ENCODE assay signal across 25 mouse cellular contexts in genomic region chr1:179114833-179115495, GRCm38 (mm10).
DNase-seq lines count a peak whose midpoint lies in the region; ATAC-seq and TF ChIP-seq lines count a peak whose summit lies in the region.
"Had no signal": no experiment of that assay in that cellular context is flagged by ENCODE, and none has a peak within 500 bp of the region (broad histone marks: within the 10 kb centered on the region; RNA-seq: fewer than 3 reads in every experiment).

No protein-coding gene starts in this region.

- 84% methylated on average over 7 of the region's 7 CpGs for WGBS in embryonic facial prominence, embryonic 12.5 days
- 91% methylated on average over 7 of the region's 7 CpGs for WGBS in embryonic facial prominence, embryonic 10.5 days
- WGBS in liver, postnatal 0 days (ENCODE audit: insufficient replicate concordance): 65% methylated on average over 7 of the region's 7 CpGs

- H3K4me3 ChIP-seq in embryonic facial prominence, embryonic 12.5 days: no peak overlapping the region
- no peak overlapping the region for H3K4me3 ChIP-seq in embryonic facial prominence, embryonic 10.5 days
- no peak overlapping the region for H3K4me3 ChIP-seq in liver, postnatal 0 days (ENCODE audit: low read depth, low read length)
- H3K4me3 ChIP-seq: embryonic facial prominence, embryonic 15.5 days; heart, embryonic 15.5 days; hindbrain, embryonic 13.5 days; layer of hippocampus, adult 2 months; limb, embryonic 10.5 days; lung, embryonic 15.5 days; neural tube, embryonic 12.5 days had no signal

- no peak for TF ChIP-seq EP300 in liver, postnatal 0 days (IDR thresholded peaks at IDR 0.05; ENCODE audit: low read depth)

- no peak for ATAC-seq in embryonic facial prominence, embryonic 12.5 days (ENCODE audit: insufficient number of reproducible peaks, insufficient read depth, low FRiP score, low TSS enrichment)
- ATAC-seq in liver, postnatal 0 days: peak; percentile 82
- ATAC-seq: forebrain, embryonic 14.5 days had no signal

- no peaks in the 10 kb centered on the region for H3K36me3 ChIP-seq in embryonic facial prominence, embryonic 12.5 days
- no peaks in the 10 kb centered on the region for H3K36me3 ChIP-seq in embryonic facial prominence, embryonic 10.5 days (replicated peaks)
- no peaks in the 10 kb centered on the region for H3K36me3 ChIP-seq in liver, postnatal 0 days (replicated peaks; ENCODE audit: insufficient read depth, low read length)
- H3K36me3 ChIP-seq: embryonic facial prominence, embryonic 15.5 days; heart, embryonic 15.5 days; hindbrain, embryonic 13.5 days; limb, embryonic 10.5 days; lung, embryonic 15.5 days; neural tube, embryonic 12.5 days had no signal

- no peak overlapping the region for H3K9ac ChIP-seq in embryonic facial prominence, embryonic 12.5 days
- no peak overlapping the region for H3K9ac ChIP-seq in liver, postnatal 0 days (replicated peaks)
- H3K9ac ChIP-seq: embryonic facial prominence, embryonic 15.5 days; heart, embryonic 15.5 days; hindbrain, embryonic 13.5 days; lung, embryonic 15.5 days; neural tube, embryonic 12.5 days had no signal

- no peaks in the 10 kb centered on the region for H3K27me3 ChIP-seq in embryonic facial prominence, embryonic 12.5 days
- no peaks in the 10 kb centered on the region for H3K27me3 ChIP-seq in embryonic facial prominence, embryonic 10.5 days (replicated peaks; ENCODE audit: low read depth, poor library complexity, severe bottlenecking)
- H3K27me3 ChIP-seq in liver, postnatal 0 days (ENCODE audit: insufficient read depth, low read length): no peaks in the 10 kb centered on the region
- H3K27me3 ChIP-seq: embryonic facial prominence, embryonic 15.5 days; heart, embryonic 15.5 days; lung, embryonic 15.5 days; neural tube, embryonic 12.5 days had no signal

- no peaks in the 10 kb centered on the region for H3K9me3 ChIP-seq in embryonic facial prominence, embryonic 12.5 days
- H3K9me3 ChIP-seq in embryonic facial prominence, embryonic 10.5 days: peaks cover 4% of the 10 kb centered on the region; the same call in 1 of the 2 replicates
- 0 out of 2 replicates have a peak, but pooled peaks cover 4% of the 10 kb centered on the region for H3K9me3 ChIP-seq in liver, postnatal 0 days (ENCODE audit: low read length)
- H3K9me3 ChIP-seq: embryonic facial prominence, embryonic 15.5 days; heart, embryonic 15.5 days; hindbrain, embryonic 13.5 days; limb, embryonic 10.5 days; lung, embryonic 15.5 days; neural tube, embryonic 12.5 days had no signal

- no peaks in the 10 kb centered on the region; the same call in none of the 2 replicates for H3K4me1 ChIP-seq in embryonic facial prominence, embryonic 12.5 days
- 0 out of 2 replicates have a peak, but pooled peaks cover 8% of the 10 kb centered on the region for H3K4me1 ChIP-seq in embryonic facial prominence, embryonic 10.5 days
- H3K4me1 ChIP-seq in liver, postnatal 0 days (ENCODE audit: insufficient read depth): peaks cover 4% of the 10 kb centered on the region; the same call in 1 of the 2 replicates
- H3K4me1 ChIP-seq: embryonic facial prominence, embryonic 15.5 days; lung, embryonic 15.5 days had no signal

- TF ChIP-seq CTCF in liver, postnatal 0 days (IDR thresholded peaks at IDR 0.05; ENCODE audit: low read depth): no peak

- DNase-seq in embryonic facial prominence, embryonic 10.5 days (ENCODE audit: low spot score): no peak
- DNase-seq in kidney, adult 9 months: peak; percentile 21
- no peak for DNase-seq in kidney, postnatal 4 days
- DNase-seq in liver, postnatal 0 days: no peak
- no peak for DNase-seq in liver
- DNase-seq in thymus, postnatal 36 days: no peak
- DNase-seq: adrenal gland, postnatal 14 days; cerebellum, adult 2 months; cerebellum, postnatal 25 days; gastrocnemius, postnatal 14 days; heart, adult 11 months; heart, postnatal 36 days; lung, postnatal 36 days; midbrain, embryonic 14.5 days; right cerebral cortex, postnatal 14 days; thymus, postnatal 25 days had no signal

- H3K4me2 ChIP-seq in embryonic facial prominence, embryonic 12.5 days (replicated peaks): no peak overlapping the region
- no peak overlapping the region for H3K4me2 ChIP-seq in liver, postnatal 0 days (ENCODE audit: low read depth, low read length)
- H3K4me2 ChIP-seq: embryonic facial prominence, embryonic 15.5 days; heart, embryonic 15.5 days; hindbrain, embryonic 13.5 days; lung, embryonic 15.5 days; neural tube, embryonic 12.5 days had no signal

- H3K27ac ChIP-seq in embryonic facial prominence, embryonic 12.5 days: 0 out of 2 replicates have a peak overlapping the region, but pooled peaks have one; percentile 13
- H3K27ac ChIP-seq in embryonic facial prominence, embryonic 10.5 days (replicated peaks): no peak overlapping the region; the same call in 1 of the 2 replicates
- H3K27ac ChIP-seq in liver, postnatal 0 days (ENCODE audit: low read depth): peak overlapping the region; percentile 77
- H3K27ac ChIP-seq: embryonic facial prominence, embryonic 15.5 days; heart, embryonic 15.5 days; hindbrain, embryonic 13.5 days; layer of hippocampus, adult 2 months; limb, embryonic 10.5 days; lung, embryonic 15.5 days; neural tube, embryonic 12.5 days had no signal
